Mouse (Mus musculus) testis, adult 2 months (tissue): ENCODE results near the gene Glrx2. TPM values are rescaled to one million over a fixed set of nuclear protein-coding genes. Genes with fewer than 3 reads are reported as not detected.
"Not testable (repeated sequence)": the region's sequence is repeated elsewhere in the genome, so short reads cannot be mapped to it uniquely, and the experiment has no call there.

Experiments
- H3K27ac ChIP-seq: fragments of 200-500 bp; 2 replicates; pipeline ENCODE4 v1.5.1; 2012; ENCODE audit warnings: low read depth, low read length; ENCODE audit not compliant: control insufficient read depth, insufficient read depth
- H3K27me3 ChIP-seq: fragments of 200-500 bp; 2 replicates; pipeline ENCODE4 v1.6.1; 2012; ENCODE audit warnings: mild to moderate bottlenecking, low read length, moderate library complexity; ENCODE audit not compliant: control insufficient read depth, insufficient read depth
- H3K36me3 ChIP-seq: fragments of 200-500 bp; 2 replicates; pipeline ENCODE4 v1.6.1; 2012; ENCODE audit warnings: mild to moderate bottlenecking, low read length; ENCODE audit not compliant: control insufficient read depth, insufficient read depth
- H3K4me1 ChIP-seq: fragments of 200-500 bp; 2 replicates; pipeline ENCODE4 v1.6.1; 2012; ENCODE audit warnings: low read length; ENCODE audit not compliant: control insufficient read depth, insufficient read depth
- H3K4me3 ChIP-seq: fragments of 200-500 bp; 2 replicates; pipeline ENCODE4 v1.5.1; 2012; ENCODE audit warnings: low read depth, mild to moderate bottlenecking, low read length, moderate library complexity, mixed read lengths; ENCODE audit not compliant: control insufficient read depth
- CTCF ChIP-seq: fragments of 200-500 bp; IDR thresholded peaks from 2 replicates; pipeline ENCODE4 v1.5.1; 2012; ENCODE audit warnings: low read depth, mild to moderate bottlenecking, inconsistent platforms, low read length, moderate library complexity; ENCODE audit not compliant: control insufficient read depth, insufficient read depth, insufficient replicate concordance
- POLR2A ChIP-seq: fragments of 200-500 bp; IDR thresholded peaks from 2 replicates; pipeline ENCODE4 v1.6.1; 2012; ENCODE audit warnings: low read depth, mild to moderate bottlenecking, inconsistent platforms, low read length, moderate library complexity; ENCODE audit not compliant: control insufficient read depth
- polyA plus RNA-seq: library from polyadenylated mRNA; depleted of rRNA; stranded (reverse); fragments of >200 nt; gene quantifications from 2 replicates; pipeline ENCODE4 v1.2.3, GENCODE M21; 2012; rRNA removed

Glrx2 gene
- polyA plus RNA-seq: 87.3 and 102 TPM in 2 replicates

DNA sequence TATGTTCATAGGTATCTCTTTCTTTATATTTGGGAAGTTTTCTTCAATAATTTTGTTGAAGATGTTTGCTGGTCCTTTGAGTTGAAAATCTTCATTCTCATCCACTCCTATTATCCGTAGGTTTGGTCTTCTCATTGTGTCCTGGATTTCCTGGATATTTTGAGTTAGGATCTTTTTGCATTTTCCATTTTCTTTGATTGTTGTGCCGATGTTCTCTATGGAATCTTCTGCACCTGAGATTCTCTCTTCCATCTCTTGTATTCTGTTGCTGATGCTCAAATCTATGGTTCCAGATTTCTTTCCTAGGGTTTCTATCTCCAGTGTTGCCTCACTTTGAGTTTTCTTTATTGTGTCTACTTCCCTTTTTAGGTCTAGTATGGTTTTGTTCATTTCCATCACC lies at the start of gene Glrx2:
Glrx2 (plus strand) TSS at position 301 of the 400 bp plus-strand sequence.
- H3K27me3 ChIP-seq, H3K36me3 ChIP-seq, H3K4me1 ChIP-seq, H3K27ac ChIP-seq, H3K4me3 ChIP-seq: not testable (repeated sequence)

DNA sequence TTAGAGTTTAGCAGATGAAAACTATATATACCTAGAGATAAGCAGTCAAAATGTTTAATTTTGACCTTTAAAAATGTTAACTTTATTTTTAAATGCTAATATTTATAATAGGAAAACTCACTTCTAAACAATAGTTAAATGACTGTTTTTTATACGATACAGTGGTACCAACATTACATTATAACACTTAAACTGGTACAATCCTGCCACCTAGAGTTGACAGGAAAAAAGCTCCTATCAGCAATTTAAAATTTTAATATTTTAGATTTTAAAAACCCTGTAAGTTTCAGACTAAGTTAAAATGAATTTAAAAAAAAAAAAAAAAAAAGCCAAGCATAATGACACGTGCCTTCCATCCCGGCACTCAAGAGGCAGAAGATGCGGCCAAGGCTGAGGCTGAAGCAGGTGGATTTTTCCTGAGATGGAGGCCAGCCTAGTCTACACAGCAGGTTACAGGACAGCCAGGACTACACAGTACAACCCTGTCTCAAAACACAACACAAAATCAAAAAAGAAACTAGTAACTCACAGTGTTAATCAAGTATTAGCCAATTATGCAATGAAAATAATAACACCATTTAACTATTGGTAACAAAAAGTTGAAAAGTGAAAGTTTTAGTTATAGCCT lies 40.3 kb upstream of the Glrx2 start:
- Histone ChIP-seq H3K27ac (no peak overlapping the region), H3K36me3 (peaks cover 1% of the 10 kb centered on the region; the same call in 1 of the 2 replicates), H3K4me1 (no peaks in the 10 kb centered on the region), H3K4me3 (no peak overlapping the region), H3K27me3 (no peaks in the 10 kb centered on the region)
- TF ChIP-seq POLR2A (no peak), CTCF (no peak)

DNA sequence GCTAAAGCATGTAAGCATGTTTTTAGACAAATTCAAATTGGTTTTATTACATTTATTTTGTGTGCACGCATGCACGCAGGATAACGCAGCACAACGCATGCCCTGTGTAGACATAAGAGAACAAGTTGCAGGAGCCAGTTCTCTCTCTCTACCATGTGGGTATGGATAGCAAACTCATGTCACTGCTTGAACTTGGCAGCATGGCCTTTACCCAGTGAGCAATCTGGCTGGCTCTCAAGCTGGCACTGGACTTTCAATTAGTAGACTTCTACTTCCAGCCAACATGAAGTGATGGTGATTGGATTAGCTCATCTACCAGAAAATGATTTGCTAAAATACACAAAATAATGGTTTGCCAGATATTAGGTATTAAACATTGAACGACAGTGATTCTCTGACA lies 35.0 kb upstream of the Glrx2 start:
- Histone ChIP-seq H3K4me3 (no peak overlapping the region), H3K4me1 (no peaks in the 10 kb centered on the region), H3K27ac (no peak overlapping the region), H3K36me3 (peaks cover 1% of the 10 kb centered on the region; the same call in 1 of the 2 replicates), H3K27me3 (no peaks in the 10 kb centered on the region)
- no peak for TF ChIP-seq POLR2A
- no peak for TF ChIP-seq CTCF

DNA sequence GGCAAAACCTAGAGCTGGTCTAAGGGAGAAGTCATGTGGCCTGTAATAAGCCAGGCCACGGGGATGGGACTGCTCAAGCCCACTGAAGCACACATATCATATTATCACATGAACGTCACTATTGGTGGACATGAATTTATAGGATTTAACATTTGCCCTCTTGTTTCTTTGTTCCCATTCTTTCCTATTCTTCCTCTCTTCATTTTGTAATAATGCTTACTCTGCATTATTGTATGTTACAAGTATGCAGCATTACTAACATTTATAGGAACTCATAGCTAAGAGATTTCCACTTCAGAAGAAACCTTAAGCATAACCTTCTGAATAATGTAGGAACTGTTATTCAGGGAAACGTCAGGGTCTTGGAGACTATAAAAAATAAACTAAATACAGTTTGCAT lies 31.3 kb upstream of the Glrx2 start:
- no peak overlapping the region for H3K27ac ChIP-seq
- no peak overlapping the region for H3K4me3 ChIP-seq
- H3K27me3 ChIP-seq: no peaks in the 10 kb centered on the region
- TF ChIP-seq CTCF (no peak), POLR2A (no peak)
- no peaks in the 10 kb centered on the region for H3K36me3 ChIP-seq
- no peaks in the 10 kb centered on the region for H3K4me1 ChIP-seq

DNA sequence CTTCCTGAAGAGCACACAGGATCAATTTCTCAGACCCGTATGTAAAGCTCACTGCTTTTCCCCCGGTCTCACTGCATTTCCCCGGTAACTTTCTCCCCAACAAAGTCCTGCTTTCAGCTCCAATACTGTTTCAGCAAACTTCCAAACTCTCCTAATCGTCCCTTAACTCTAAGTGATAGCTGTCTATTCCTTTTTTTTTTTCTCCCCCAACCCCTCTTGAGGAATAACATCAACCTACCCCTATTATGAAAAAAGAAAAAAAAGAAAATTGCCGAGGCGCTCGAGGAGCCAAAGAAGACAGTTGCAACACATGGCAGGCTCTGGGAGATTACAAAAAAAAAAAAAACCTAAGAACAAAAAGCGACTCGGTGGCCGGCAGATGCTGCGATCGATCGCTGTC lies 14.4 kb upstream of the Glrx2 start:
- no peaks in the 10 kb centered on the region for H3K36me3 ChIP-seq
- H3K27ac ChIP-seq: peak overlapping the region; percentile 99
- peak overlapping the region; percentile 100 for H3K4me3 ChIP-seq
- no peaks in the 10 kb centered on the region for H3K27me3 ChIP-seq
- TF ChIP-seq POLR2A (no peak), CTCF (no peak)
- H3K4me1 ChIP-seq: peaks cover 2% of the 10 kb centered on the region; the same call in 1 of the 2 replicates

DNA sequence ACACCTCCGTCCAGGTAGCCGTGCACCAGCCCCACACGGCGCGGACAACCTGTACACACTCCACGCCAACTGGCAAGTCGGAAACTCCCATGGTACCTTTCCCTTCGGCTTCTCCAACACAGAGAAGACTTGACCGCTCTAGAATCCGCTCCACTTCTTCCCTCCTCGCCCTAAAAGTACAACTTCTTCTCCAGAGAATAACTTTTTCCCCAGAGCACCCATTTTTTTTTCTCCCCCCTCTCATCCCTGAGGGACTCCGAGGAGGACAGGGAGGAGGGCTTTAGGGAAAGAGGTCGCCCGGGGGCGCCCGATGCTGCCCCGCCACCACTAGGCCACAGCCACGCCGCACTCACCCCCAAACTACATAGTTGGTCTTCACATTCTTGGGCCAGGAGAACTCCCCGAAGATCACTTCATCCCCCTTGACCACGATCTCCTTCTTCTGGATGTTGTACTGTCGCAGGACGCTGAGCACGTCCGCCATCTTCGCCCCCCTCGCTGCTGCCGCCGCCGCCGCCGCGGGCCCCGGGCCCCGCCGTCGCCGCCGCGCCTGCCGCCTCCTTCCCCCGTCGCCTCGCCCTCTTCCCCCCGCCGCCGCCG lies 13.9 kb upstream of the Glrx2 start:
- H3K27ac ChIP-seq: peak overlapping the region; percentile 99
- TF ChIP-seq POLR2A (no peak; the same call in 1 of the 2 replicates), CTCF (no peak; the same call in 1 of the 2 replicates)
- no peaks in the 10 kb centered on the region for H3K27me3 ChIP-seq
- no peaks in the 10 kb centered on the region for H3K36me3 ChIP-seq
- peaks cover 2% of the 10 kb centered on the region; the same call in 1 of the 2 replicates for H3K4me1 ChIP-seq
- H3K4me3 ChIP-seq: peak overlapping the region; percentile 100

DNA sequence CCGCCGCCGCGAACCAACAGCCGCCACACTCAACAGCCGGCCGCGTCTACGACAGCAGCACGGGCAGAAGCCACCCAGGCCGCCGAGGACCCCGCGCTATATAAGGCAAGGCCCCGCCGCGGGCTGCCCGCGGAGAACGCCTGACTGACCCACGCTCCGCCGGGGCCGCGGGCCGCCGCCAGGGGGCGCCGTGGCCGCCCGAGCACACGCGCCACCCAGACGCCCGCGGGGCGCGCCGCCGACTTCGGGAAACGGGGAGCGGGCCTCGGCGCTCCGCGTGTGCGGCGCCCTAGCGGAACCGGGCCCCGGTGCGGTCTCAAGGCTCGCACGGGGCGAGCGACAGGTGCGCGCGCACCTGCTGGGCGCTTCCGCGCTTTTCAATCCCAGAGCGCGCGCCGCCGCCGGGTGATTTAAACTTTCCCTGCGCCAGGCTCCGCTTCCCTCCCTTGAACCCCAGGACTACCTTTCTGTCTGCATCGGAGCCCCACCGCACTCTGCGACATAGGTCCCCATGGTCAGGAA lies 13.3 kb upstream of the Glrx2 start, which contains the start of gene Cdc73:
Cdc73 (minus strand) TSS at position 153 of the 522 bp plus-strand sequence.
- peaks cover 2% of the 10 kb centered on the region; the same call in 1 of the 2 replicates for H3K4me1 ChIP-seq
- H3K4me3 ChIP-seq: peak within 1 kb of the TSS; percentile 100
- H3K36me3 ChIP-seq: no peaks in the 10 kb centered on the region
- peak; percentile 88 for TF ChIP-seq POLR2A
- TF ChIP-seq CTCF: peak; percentile 68
- H3K27ac ChIP-seq: peak within 1 kb of the TSS; percentile 99
- H3K27me3 ChIP-seq: no peaks in the 10 kb centered on the region

DNA sequence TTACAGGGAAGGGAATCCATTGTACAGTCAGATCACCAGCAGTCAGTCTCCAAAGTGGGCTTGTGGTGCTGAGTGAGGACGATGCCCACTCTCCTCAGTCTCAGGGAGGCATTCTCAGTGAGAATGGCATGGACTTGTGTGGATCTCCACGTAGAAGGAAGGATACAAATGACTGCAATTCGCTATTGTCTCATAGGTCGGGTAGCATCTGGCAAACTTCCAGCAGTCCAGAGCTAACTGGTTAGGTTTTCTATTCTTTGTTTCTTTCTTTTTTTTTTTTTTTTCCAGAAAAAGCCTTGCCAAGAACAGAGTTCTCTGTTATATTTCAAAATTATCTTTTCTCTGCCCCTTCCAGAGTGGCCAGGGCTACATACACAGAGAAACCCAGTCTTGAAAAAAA lies 9.1 kb upstream of the Glrx2 start:
- H3K4me3 ChIP-seq: no peak overlapping the region
- peaks cover 2% of the 10 kb centered on the region for H3K4me1 ChIP-seq
- H3K27me3 ChIP-seq: no peaks in the 10 kb centered on the region
- no peaks in the 10 kb centered on the region for H3K36me3 ChIP-seq
- H3K27ac ChIP-seq: 0 out of 2 replicates have a peak overlapping the region, but pooled peaks have one; percentile 70
- TF ChIP-seq POLR2A: no peak
- TF ChIP-seq CTCF: no peak
